Mouse (Mus musculus): ENCODE data around the gene Oasl1. TPM values are rescaled to one million over a fixed set of nuclear protein-coding genes. Genes with fewer than 3 reads are reported as not detected.

Gene Oasl1
- polyA plus RNA-seq, 1 experiment from 2014 or later: 0.20 TPM

DNA sequence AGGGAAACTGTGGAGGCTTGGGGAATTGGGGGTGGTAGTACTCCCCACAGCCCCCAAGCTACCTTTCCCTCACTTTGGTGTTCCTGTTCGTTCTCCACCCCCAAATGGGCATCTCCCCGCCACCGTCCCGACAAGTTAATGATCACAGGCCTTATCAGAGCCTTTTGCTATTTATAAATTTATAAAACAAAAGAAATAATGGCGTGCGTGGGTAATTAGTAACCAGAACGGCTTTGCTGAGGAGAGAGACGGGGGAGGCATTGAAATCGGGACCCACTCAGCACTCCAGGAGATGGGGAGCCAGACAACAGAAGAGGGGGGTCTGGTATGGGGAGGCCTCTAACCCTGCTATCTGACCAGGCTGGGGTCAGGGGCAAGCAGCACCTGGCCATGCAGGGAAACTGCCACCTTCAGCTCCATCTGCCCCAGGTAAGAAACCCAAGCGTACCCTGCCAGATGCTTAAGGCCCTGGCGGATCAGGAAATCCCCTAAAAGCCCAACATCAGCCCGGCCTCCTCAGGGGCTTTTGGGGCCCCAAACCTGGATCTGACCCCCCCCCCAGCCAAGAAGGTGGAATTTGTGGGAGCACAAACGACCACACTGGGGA lies 46.7 kb downstream of the Oasl1 start:
- H3K4me2 ChIP-seq (ENCODE audit: low read depth): no peak overlapping the region
- H3K4me3 ChIP-seq (ENCODE audit: low read depth, low read length): no peak overlapping the region
- peaks cover 6% of the 10 kb centered on the region; the same call in 1 of the 2 replicates for H3K4me1 ChIP-seq (ENCODE audit: control insufficient read depth, insufficient read depth, low read length)
- no peak overlapping the region for H3K9ac ChIP-seq (ENCODE audit: low read length)
- H3K36me3 ChIP-seq (ENCODE audit: control insufficient read depth, insufficient read depth, low read length): no peaks in the 10 kb centered on the region
- WGBS: 42% methylated on average over 13 of the region's 13 CpGs
- H3K27me3 ChIP-seq (ENCODE audit: control insufficient read depth, insufficient read depth, low read length): no peaks in the 10 kb centered on the region; the same call in 1 of the 2 replicates
- H3K9me3 ChIP-seq (ENCODE audit: control insufficient read depth, low read length): no peaks in the 10 kb centered on the region
- no peak for ATAC-seq (ENCODE audit: insufficient read depth, low FRiP score, low TSS enrichment)
- no peak for DNase-seq (ENCODE audit: low spot score)
- H3K27ac ChIP-seq (ENCODE audit: low read depth, low read length): no peak overlapping the region

- Histone ChIP-seq H3K4me2 (ENCODE audit: low read depth) (no peak within 1 kb of the TSS), H3K9ac (ENCODE audit: low read length) (no peak within 1 kb of the TSS), H3K36me3 (ENCODE audit: control insufficient read depth, insufficient read depth, low read length) (no peaks in the 10 kb centered on the region), H3K9me3 (ENCODE audit: control insufficient read depth, low read length) (no peaks in the 10 kb centered on the region), H3K27ac (ENCODE audit: low read depth, low read length) (no peak within 1 kb of the TSS), H3K4me3 (ENCODE audit: low read depth, low read length) (no peak within 1 kb of the TSS), H3K4me1 (ENCODE audit: control insufficient read depth, insufficient read depth, low read length) (peaks cover 6% of the 10 kb centered on the region; the same call in 1 of the 2 replicates), H3K27me3 (ENCODE audit: control insufficient read depth, insufficient read depth, low read length) (no peaks in the 10 kb centered on the region; the same call in 1 of the 2 replicates)
- ATAC-seq (ENCODE audit: insufficient read depth, low FRiP score, low TSS enrichment) (no peak), DNase-seq (ENCODE audit: low spot score) (no peak)
- 82% methylated on average over 17 of the region's 17 CpGs for WGBS
Observed at GRCm38 (mm10) chr5:114970824-114971227, 47.8 kb downstream of the Oasl1 start, which contains the start of gene Hnf1a. Hnf1a (minus strand) TSS chr5:114971094.

- Histone ChIP-seq H3K9me3 (ENCODE audit: control insufficient read depth, low read length) (no peaks in the 10 kb centered on the region), H3K9ac (ENCODE audit: low read length) (no peak overlapping the region), H3K36me3 (ENCODE audit: control insufficient read depth, insufficient read depth, low read length) (no peaks in the 10 kb centered on the region), H3K27me3 (ENCODE audit: control insufficient read depth, insufficient read depth, low read length) (no peaks in the 10 kb centered on the region; the same call in 1 of the 2 replicates), H3K4me2 (ENCODE audit: low read depth) (no peak overlapping the region), H3K4me3 (ENCODE audit: low read depth, low read length) (no peak overlapping the region), H3K4me1 (ENCODE audit: control insufficient read depth, insufficient read depth, low read length) (peaks cover 6% of the 10 kb centered on the region; the same call in 1 of the 2 replicates), H3K27ac (ENCODE audit: low read depth, low read length) (no peak overlapping the region)
- WGBS: 78% methylated on average over 9 of the region's 9 CpGs
- DNase-seq (ENCODE audit: low spot score): no peak
- ATAC-seq (ENCODE audit: insufficient read depth, low FRiP score, low TSS enrichment): no peak
Observed at GRCm38 (mm10) chr5:114972201-114972600, 49.2 kb downstream of the Oasl1 start.

- H3K4me3 ChIP-seq (ENCODE audit: low read depth, low read length): no peak overlapping the region
- no peak overlapping the region for H3K9ac ChIP-seq (ENCODE audit: low read length)
- H3K36me3 ChIP-seq (ENCODE audit: control insufficient read depth, insufficient read depth, low read length): no peaks in the 10 kb centered on the region
- H3K9me3 ChIP-seq (ENCODE audit: control insufficient read depth, low read length): no peaks in the 10 kb centered on the region
- no peak for DNase-seq (ENCODE audit: low spot score)
- H3K27me3 ChIP-seq (ENCODE audit: control insufficient read depth, insufficient read depth, low read length): no peaks in the 10 kb centered on the region; the same call in 1 of the 2 replicates
- 80% methylated on average over 8 of the region's 8 CpGs for WGBS
- peaks cover 6% of the 10 kb centered on the region; the same call in 1 of the 2 replicates for H3K4me1 ChIP-seq (ENCODE audit: control insufficient read depth, insufficient read depth, low read length)
- no peak overlapping the region for H3K4me2 ChIP-seq (ENCODE audit: low read depth)
- no peak for ATAC-seq (ENCODE audit: insufficient read depth, low FRiP score, low TSS enrichment)
- no peak overlapping the region for H3K27ac ChIP-seq (ENCODE audit: low read depth, low read length)
Observed at GRCm38 (mm10) chr5:114973131-114973530, 50.1 kb downstream of the Oasl1 start.

DNA sequence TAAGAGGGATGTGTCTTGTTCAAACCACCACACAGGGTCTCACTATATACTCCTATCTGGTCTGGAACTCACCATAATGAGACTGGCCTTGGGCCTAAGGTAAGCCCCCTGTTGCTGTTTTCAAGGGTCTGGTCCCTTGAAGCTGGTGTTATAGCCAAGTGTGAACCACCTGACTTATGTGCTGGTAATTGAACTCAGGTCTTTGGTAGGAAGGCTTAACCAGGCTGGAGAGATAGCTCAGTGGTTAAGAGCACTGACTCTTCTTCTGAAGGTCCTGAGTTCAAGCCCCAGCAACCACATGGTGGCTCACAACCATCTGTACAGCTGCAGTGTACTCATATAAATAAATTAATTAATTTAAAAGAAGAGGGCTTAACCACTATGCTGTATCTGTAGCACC lies 53.9 kb downstream of the Oasl1 start:
- H3K27ac ChIP-seq (ENCODE audit: low read depth, low read length): no peak overlapping the region
- H3K4me1 ChIP-seq (ENCODE audit: control insufficient read depth, insufficient read depth, low read length): peaks cover 4% of the 10 kb centered on the region
- no peaks in the 10 kb centered on the region for H3K9me3 ChIP-seq (ENCODE audit: control insufficient read depth, low read length)
- no peak overlapping the region for H3K9ac ChIP-seq (ENCODE audit: low read length)
- no peak overlapping the region for H3K4me3 ChIP-seq (ENCODE audit: low read depth, low read length)
- DNase-seq (ENCODE audit: low spot score) (no peak), ATAC-seq (ENCODE audit: insufficient read depth, low FRiP score, low TSS enrichment) (no peak)
- H3K4me2 ChIP-seq (ENCODE audit: low read depth): no peak overlapping the region
- H3K36me3 ChIP-seq (ENCODE audit: control insufficient read depth, insufficient read depth, low read length): no peaks in the 10 kb centered on the region
- H3K27me3 ChIP-seq (ENCODE audit: control insufficient read depth, insufficient read depth, low read length): no peaks in the 10 kb centered on the region

GRCm38 (mm10) chr5:114978473-114978872 lies 55.4 kb downstream of the Oasl1 start:
- Histone ChIP-seq H3K4me3 (ENCODE audit: low read depth, low read length) (no peak overlapping the region), H3K4me1 (ENCODE audit: control insufficient read depth, insufficient read depth, low read length) (peaks cover 4% of the 10 kb centered on the region), H3K27me3 (ENCODE audit: control insufficient read depth, insufficient read depth, low read length) (no peaks in the 10 kb centered on the region), H3K36me3 (ENCODE audit: control insufficient read depth, insufficient read depth, low read length) (no peaks in the 10 kb centered on the region), H3K27ac (ENCODE audit: low read depth, low read length) (no peak overlapping the region), H3K9me3 (ENCODE audit: control insufficient read depth, low read length) (no peaks in the 10 kb centered on the region), H3K4me2 (ENCODE audit: low read depth) (no peak overlapping the region), H3K9ac (ENCODE audit: low read length) (no peak overlapping the region)
- DNase-seq (ENCODE audit: low spot score): no peak
- ATAC-seq (ENCODE audit: insufficient read depth, low FRiP score, low TSS enrichment): no peak
- 80% methylated on average over 11 of the region's 11 CpGs for WGBS

DNA sequence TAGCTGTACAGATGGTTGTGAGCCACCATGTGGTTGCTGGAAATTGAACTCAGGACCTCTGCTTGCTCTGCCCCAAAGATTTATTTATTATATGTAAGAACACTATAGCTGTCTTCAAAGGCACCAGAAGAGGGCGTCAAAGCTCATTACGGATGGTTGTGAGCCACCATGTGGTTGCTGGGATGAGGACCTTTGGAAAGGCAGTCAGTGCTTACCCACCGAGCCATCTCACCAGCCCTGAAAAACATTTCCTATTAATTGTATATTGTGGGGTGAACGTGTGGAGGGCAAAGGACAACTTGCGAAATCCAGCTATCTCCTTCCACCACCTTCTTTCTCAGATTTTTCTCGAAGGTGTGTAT lies 55.8 kb downstream of the Oasl1 start:
- H3K9ac ChIP-seq (ENCODE audit: low read length): peak overlapping the region; percentile 33; the same call in 1 of the 2 replicates
- H3K4me3 ChIP-seq (ENCODE audit: low read depth, low read length): peak overlapping the region; percentile 29
- ATAC-seq (ENCODE audit: insufficient read depth, low FRiP score, low TSS enrichment) (no peak), DNase-seq (ENCODE audit: low spot score) (peak; percentile 52)
- peaks cover 4% of the 10 kb centered on the region for H3K4me1 ChIP-seq (ENCODE audit: control insufficient read depth, insufficient read depth, low read length)
- H3K4me2 ChIP-seq (ENCODE audit: low read depth): peak overlapping the region; percentile 69
- no peaks in the 10 kb centered on the region for H3K9me3 ChIP-seq (ENCODE audit: control insufficient read depth, low read length)
- no peak overlapping the region for H3K27ac ChIP-seq (ENCODE audit: low read depth, low read length)
- no peaks in the 10 kb centered on the region for H3K36me3 ChIP-seq (ENCODE audit: control insufficient read depth, insufficient read depth, low read length)
- 6% methylated on average over 6 of the region's 6 CpGs for WGBS
- no peaks in the 10 kb centered on the region for H3K27me3 ChIP-seq (ENCODE audit: control insufficient read depth, insufficient read depth, low read length)

DNA sequence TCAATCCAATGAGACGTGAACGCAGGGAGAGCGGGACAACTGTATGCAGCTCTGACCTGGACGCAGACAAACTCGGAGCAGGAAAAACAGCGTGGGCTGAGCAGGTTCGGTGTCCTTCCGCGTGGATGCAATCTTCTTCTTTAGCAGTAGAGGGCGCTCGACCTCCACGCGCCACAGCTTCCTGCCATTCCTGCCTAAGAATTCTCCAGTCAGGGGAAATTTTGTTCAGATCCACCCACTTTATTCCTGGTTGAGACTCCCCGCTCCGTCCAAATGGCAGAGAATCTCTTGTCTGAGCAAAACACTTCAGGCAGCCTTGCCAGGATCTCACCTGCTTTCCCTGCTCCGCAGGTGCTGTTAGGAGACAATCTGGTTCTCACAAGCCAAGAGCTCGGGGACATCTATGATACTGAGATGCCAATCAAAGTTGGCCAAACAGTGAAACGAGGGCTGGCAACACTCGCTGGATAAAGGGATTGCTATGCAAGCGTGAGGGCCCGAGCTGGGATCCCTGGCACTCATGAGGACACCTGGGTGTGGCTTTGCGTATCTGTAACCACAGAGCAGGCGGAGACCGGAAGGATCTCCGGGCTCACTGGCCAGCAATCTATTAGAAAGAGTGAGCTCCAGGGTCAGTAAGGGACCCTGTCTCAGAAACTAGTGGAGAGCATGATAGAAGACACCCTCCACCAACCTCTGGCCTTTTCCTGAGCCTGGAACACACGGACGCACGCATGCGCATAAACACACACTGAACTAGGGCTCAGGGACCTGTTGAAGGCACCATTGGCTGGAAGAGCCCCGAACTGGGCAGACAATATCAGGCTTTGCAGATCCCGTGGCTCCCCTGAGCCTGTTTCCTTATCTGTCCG lies 56.4 kb downstream of the Oasl1 start:
- H3K27ac ChIP-seq (ENCODE audit: low read depth, low read length): no peak overlapping the region
- ATAC-seq (ENCODE audit: insufficient read depth, low FRiP score, low TSS enrichment) (no peak), DNase-seq (ENCODE audit: low spot score) (peak; percentile 79)
- H3K9me3 ChIP-seq (ENCODE audit: control insufficient read depth, low read length): no peaks in the 10 kb centered on the region
- WGBS: 8% methylated on average over 32 of the region's 32 CpGs
- peak overlapping the region; percentile 29 for H3K4me3 ChIP-seq (ENCODE audit: low read depth, low read length)
- H3K36me3 ChIP-seq (ENCODE audit: control insufficient read depth, insufficient read depth, low read length): no peaks in the 10 kb centered on the region
- peaks cover 4% of the 10 kb centered on the region for H3K4me1 ChIP-seq (ENCODE audit: control insufficient read depth, insufficient read depth, low read length)
- peak overlapping the region; percentile 69 for H3K4me2 ChIP-seq (ENCODE audit: low read depth)
- no peaks in the 10 kb centered on the region for H3K27me3 ChIP-seq (ENCODE audit: control insufficient read depth, insufficient read depth, low read length)
- H3K9ac ChIP-seq (ENCODE audit: low read length): peak overlapping the region; percentile 33; the same call in 1 of the 2 replicates

All from neural tube, embryonic 11.5 days (tissue).